Mouse (Mus musculus) thymus, adult 18-20 months (tissue): ENCODE results near the gene Fmo6.

Source experiments
- DNase-seq, 2 experiments: peaks; one replicate each; pipeline ENCODE4 v3.0.0; 2022; ENCODE audit warnings: mixed read lengths in 2 of 2

Fmo6 gene

DNA sequence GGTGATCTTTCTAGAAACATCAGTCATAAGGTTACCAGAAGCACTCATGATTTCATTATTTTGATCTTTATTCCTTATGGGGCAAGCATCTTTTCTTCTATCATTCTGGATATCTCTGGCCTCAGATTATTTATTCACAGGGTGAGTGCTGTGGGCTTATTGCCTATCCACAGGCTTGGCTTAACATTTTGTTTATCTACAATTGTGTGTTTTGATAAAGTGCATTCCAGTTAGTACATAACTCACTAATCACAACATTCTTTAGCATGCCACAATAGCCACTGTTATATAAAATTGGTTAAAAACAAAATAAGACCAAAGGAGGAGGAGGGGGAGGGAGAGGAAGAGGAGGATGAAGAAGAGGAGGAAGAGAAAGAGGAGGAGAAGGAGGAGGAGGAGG is 25.2 kb downstream of the Fmo6 start:
- DNase-seq, result no peak

DNA sequence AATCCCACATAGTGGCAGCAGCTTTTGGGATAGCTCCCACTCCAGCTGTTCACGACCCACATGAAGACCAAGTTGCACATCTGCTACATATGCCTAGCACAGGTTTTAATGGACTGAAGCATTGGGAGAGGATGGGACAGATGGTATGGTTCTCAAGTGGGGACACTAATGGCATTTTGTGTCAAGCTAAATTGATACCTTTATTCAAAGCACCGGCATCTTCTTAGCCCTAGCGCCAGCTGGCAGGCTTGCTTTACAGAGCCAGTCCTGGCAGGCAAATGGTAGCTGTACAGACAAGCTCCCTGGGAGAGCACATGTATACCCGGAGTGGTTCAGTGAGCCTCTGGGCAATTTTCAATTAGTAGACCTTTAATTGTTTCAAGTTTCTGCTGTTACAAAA is 35.4 kb downstream of the Fmo6 start:
- no peak for DNase-seq

DNA sequence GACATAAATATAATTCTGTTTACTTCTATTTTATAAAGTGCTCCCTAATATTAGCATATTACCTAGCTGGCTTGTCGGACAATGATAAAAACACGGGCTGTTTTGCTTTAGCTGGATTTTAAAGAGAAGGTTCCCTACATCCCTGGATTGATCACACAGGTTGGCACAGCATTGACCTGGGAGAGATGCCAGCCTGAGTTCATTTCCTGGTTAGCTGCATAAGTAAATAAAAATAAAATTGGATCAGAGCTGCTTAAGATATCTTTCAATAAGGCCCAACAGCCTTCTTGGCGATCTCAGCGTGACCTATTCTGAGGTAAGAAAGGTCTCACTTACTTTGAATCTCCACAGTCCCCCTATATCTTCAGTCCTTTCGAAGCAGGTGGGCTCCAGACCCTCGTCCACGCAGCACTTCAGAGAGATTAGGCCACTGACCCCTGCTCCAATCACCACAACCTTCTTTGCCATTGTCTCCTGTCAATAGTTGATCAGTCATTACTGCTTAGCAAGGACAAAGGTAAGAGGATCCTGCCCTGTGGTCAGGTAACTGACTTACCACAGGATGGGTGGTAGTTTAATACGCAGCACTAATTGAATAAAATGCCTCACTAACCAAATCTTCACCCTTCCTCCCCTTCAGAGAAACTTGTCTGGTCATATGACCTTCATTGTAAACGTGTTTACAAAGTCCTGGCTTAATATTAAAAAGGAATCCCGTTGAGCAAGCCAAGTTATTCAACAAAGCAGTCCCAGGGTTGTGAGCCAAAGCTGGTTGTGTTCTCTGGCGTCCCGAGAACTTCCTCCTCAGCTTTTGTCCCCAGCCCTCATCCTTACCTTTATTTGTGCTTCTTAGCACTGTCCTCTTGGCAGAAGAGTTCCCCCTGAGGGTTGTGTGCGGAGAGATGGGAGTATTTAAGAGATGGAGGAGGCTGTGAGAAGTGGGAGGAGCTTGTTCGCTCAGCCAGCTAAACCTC is 39.2 kb downstream of the Fmo6 start, which contains the start of gene Fmo2:
TSS of gene Fmo2 (minus strand) at position 889 of the 974 bp plus-strand sequence.
- DNase-seq, result no peak

DNA sequence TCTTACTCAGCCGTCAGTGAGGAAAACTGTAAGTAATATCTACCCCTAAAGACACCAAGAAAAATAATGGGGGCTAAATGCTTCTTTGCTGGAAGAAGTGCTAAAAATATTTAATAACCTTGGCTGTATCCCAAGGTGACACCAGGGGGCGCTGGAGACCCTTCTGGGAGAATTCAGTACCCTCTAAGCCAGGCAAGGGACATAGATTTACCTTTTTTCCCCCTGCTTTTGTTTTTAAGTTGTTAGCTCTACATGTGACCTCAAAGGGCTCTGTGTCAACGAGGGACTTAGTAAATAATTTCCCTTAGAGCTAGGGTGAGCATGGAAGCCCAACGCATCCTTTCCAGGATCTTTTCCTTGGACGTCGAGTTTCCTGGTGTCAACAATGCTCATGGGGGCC is 41.4 kb downstream of the Fmo6 start:
- no peak for DNase-seq

DNA sequence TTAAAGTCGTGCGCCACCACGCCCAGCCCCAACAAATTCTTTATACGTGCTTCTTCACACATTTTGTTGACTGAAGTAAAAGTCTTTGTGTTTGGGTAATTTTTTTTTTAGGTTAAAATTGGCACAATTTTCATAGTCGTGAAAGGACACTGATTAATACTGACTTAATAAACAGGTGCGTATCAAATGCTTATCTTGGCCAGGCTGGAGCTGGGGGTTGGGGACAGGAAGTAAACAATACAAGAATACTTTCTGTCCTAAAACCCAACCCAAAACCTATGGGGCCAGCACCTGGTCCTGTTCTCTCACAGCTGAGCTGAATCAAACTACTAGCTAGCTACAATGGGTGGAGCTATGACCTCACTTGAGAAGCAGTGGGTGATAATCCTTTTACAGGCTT is 44.3 kb downstream of the Fmo6 start:
- DNase-seq, result no peak

DNA sequence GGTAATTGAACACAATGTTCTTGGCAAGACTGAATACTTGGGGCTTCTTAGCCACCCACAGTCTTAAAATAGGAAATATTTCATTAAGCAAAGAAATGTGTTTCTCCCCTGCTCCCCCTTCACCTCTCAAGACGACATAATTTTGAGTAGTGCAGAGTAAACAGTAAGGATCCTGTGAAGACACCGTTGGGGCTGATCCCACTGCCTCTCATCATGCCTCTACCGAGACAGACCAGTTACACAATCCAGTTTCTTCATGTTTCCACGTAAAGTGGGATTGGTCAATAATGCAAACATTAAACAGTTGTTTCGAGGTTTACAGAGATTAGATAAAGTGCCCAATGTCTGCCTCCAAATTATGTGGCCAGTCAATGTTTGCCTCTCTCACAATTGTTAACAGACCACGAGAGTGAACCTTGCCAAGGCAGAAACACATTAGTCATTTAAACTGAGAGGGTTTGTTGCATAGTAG is 45.3 kb downstream of the Fmo6 start:
- no peak for DNase-seq

DNA sequence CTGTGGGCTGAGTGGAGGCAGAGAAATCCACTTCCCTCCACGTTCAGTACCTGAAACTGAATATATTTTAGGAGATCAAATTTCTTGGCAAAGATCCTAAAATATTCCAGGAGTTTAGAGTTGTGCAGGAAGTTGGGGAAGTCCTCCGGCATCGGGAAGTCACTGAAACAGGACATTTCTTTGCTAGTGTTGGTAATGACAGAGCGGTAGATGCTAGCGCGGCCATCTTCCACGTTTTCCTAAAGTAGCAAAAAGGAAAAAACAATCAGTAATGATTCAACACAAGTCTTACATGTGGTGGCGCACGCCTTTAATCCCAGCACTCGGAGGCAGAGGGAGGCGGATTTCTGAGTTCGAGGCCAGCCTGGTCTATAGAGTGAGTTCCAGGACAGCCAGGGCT is 48.7 kb downstream of the Fmo6 start:
- no peak for DNase-seq

DNA sequence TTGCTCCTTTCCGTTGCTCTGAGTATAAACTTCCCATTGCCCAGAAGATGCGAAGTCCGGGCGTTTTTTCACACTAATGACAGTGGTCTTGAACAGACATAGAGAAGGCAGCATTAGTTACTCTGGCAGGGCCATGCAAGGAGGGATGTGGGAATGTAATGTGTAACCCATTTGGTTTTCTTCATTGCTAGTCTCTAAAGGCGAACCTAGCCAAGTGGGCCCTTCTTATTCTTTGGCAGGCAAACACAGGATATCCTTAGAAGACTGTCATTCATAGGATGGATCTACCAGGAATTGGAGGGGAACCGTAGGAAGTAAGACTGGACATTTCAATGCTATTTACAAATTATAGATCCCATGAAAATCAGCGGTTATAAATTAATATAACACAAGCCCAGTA is 49.7 kb downstream of the Fmo6 start:
- no peak for DNase-seq

DNA sequence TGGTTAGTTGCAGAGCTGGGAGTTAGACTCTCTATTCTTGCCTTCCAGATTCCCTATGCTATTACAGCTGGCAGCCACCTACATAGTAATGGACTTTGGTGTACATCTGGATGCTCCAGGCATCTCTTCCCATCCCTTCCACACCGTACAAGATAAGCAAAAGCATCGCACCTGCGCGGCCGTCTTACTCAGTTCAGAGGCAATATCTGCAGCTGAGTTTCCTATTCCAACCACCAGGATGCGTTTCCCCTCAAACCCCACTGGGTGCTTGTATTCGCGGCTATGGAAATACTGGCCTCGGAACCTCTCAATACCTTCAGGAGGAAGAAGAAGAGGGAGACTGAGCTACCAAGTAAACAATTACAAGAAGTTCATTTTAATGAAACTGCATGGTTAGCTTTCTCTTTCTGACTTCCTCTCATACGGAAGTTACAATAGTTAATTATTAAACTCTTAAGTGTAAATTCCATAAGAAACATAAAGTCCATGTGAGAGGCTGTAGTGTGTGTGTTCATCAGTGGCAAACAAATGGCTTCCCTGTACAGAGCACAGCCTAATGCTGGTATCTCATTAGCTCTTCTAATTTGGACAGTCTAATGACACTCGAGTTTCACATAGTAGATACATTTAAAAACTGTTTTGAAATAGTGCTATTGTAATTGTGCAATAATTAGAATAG is 51.0 kb downstream of the Fmo6 start:
- DNase-seq, result no peak

DNA sequence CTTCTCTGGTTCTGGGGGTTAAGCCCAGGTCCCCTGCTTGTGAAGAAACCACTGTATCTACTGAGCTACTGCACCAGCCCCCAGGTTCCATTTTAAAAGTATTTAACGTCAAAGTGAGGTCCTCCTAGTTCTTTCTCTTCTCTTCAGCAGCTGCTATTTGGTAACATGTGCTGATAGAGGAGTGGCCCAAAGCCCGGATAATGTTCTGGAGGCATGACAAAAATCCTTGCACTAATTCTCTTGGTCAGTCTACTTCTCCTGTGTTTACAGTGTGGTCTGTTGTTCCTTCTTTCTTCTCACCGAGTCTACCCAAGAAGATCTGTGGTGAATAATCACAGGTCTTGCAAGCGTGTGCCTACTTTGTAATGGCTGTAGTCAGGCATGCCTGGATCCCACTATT is 54.6 kb downstream of the Fmo6 start:
- DNase-seq, result no peak

DNA sequence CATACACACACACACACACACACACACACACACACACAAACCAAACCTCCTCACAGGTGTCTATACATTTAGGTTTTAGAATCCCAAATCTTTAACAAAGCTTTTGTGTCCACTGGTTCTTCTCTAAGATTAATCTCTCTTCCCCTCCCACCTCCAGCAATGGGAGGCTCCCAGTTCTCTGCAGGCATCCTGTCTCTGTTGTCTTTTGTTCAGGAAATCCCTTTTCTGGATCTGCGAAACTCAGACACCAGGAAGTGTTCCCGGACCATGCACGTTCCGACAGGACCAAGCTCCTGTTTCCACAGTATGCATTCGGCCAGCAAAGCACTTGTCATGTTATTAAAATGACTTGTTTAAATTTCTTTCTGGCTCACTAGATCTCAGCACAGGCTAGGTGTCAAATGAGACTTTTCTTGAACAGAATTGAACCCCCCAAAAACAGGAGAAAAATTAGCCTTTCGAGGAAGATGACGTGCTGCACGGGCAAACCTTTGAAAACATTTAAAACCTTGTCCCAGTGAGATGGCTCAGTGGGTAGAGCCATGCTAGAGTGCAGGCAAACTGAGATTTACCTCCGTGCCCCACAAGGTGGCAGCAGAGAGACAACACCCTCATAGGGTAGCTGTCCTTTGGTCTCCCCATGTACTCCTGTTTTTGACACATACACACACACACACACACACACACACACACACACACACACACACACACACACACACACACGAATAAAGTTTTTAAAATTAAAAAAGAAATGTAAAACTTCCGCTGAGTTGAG is 57.5 kb downstream of the Fmo6 start:
- DNase-seq, result no peak

DNA sequence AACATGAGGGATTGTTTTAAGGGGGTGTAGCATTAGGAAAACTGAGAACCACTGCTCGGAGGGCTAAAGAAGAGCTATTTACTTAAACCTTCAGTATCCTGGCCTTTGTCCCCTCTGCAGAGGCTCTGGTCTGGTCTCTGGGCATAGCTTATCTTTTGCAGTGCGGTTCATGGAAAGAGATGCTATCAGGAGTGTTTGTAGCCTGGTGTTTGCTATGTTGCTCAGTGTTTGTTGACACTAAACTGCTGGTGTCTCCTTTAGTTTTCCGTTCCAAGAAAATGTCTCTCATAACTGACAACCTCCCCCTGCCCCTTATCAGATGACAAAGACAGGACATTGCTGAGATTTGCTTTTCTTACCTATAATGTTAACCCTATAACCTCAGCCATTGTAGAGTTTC is 62.2 kb downstream of the Fmo6 start:
- no peak for DNase-seq

DNA sequence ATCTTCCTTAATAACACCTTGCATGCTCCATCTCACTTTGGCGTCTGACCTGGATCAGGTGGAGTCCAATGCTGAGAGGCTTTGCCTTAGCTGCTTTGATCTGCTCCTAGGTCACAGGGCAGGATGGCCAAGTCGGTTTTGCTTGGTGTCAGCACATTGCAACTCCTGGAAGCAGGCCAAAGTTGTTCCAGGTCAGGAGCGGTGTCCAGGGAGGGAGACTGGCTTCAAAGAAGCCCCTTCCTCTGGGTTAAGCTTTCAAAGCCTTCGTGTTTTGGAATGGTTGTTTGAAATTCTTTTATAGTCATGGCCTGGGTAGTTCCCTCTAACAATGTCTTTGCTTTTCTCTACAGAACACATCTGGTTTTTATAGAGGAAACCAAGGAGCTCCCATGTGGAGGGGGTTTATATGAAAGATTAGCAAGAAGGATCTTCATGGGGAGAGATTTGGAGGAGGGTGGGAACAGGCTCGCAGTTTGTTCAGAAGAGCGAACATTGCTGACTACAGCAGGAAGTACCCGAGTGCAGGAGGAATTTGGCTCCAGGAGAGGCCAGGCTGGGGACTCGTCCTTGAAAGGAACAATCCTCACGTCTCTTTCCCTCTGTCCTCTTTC is 65.5 kb downstream of the Fmo6 start:
- DNase-seq, result no peak

DNA sequence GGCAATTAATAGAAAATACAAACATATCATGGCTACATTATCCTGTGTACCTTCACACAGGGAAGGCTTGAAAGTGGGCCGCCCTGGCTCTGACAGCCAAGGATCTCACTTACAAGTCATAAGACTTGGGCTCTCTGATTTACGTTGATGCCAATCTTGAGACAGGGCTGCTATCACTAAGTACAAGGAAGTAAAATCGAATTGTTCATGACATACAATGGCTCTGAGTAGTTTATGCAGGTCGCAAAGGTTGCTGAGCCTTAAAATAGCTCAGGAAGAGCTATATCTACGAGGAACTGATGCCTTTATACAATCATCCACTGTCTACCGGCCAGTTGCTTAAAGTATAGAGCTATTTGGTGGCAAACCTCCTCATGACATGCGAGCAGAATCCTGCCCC is 66.3 kb downstream of the Fmo6 start:
- no peak for DNase-seq

DNA sequence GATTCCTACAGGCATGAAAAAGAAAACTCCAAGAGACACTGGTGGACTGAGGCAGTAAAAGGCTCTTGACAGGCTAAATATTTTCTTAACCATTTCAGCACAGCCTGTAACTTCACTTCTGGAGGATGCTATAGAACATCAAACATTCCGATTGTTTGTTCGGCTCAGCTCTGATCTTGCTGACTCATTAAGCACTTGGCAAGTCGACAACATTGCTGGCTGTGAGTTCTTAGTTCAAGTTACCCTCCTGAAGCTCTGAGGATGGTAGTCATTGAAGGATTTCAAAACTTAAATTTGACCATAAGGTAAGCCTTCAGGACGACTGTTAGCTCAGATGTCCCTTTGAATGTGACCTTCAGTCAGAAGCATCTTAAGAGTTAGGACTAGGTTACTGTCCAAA is 69.9 kb downstream of the Fmo6 start:
- no peak for DNase-seq
